Mouse (Mus musculus) embryonic facial prominence, embryonic 15.5 days (tissue): ENCODE measurements around the gene Rab3a. TPM values are rescaled to one million over a fixed set of nuclear protein-coding genes. Genes with fewer than 3 reads are reported as not detected.

Source experiments
- ATAC-seq: fragments of 200-750 bp; cut with Nextera tagmentation; 2 replicates; pipeline ENCODE4 v1.8.0; 2017; ENCODE audit warnings: low read depth, moderate TSS enrichment; ENCODE audit not compliant: insufficient number of reproducible peaks, low FRiP score, low TSS enrichment
- H3K27ac ChIP-seq: fragments of 300-500 bp; sonication (generic); replicated peaks from 2 replicates; pipeline ENCODE4 v1.5.1; 2015; ENCODE audit warnings: mild to moderate bottlenecking, inconsistent platforms
- H3K27me3 ChIP-seq: fragments of 300-500 bp; sonication (generic); 2 replicates; pipeline ENCODE4 v1.6.1; 2015; ENCODE audit warnings: inconsistent platforms
- H3K36me3 ChIP-seq: fragments of 300-500 bp; sonication (generic); 2 replicates; pipeline ENCODE4 v1.6.1; 2015; ENCODE audit warnings: mild to moderate bottlenecking, inconsistent platforms
- H3K4me1 ChIP-seq: fragments of 300-500 bp; sonication (generic); 2 replicates; pipeline ENCODE4 v1.6.1; 2015; ENCODE audit warnings: inconsistent platforms
- H3K4me2 ChIP-seq: fragments of 300-500 bp; sonication (generic); replicated peaks from 2 replicates; pipeline ENCODE4 v1.6.1; 2015; ENCODE audit warnings: mild to moderate bottlenecking, inconsistent platforms
- H3K4me3 ChIP-seq: fragments of 300-500 bp; sonication (generic); replicated peaks from 2 replicates; pipeline ENCODE4 v1.5.1; 2015; ENCODE audit warnings: mild to moderate bottlenecking, inconsistent platforms
- H3K9ac ChIP-seq: fragments of 300-500 bp; sonication (generic); 2 replicates; pipeline ENCODE4 v1.6.1; 2015; ENCODE audit warnings: inconsistent platforms
- H3K9me3 ChIP-seq: fragments of 300-500 bp; sonication (generic); replicated peaks from 2 replicates; pipeline ENCODE4 v1.6.1; 2016; ENCODE audit warnings: inconsistent platforms
- WGBS: fragments of 180-500 bp; shearing (Covaris S2); methylation state at CpG from one replicate; pipeline ENCODE4 v1.1.7; 2015; 5-methylcytosine and 5-hydroxymethylcytosine counted together
- polyA plus RNA-seq: library from polyadenylated mRNA; unstranded; fragments of >200 nt; fragmentation: Nextera tagmentation; extraction: Ambion mirVana; gene quantifications from 2 replicates; pipeline ENCODE4 v1.2.1, GENCODE M21; 2015

Rab3a gene
- polyA plus RNA-seq, 1 experiment from 2014 or later = 28.6 TPM

GRCm38 (mm10) chr8:70752000-70752764, 2.3 kb upstream of the Rab3a start:
- Histone ChIP-seq H3K9ac (no peak overlapping the region), H3K9me3 (no peaks in the 10 kb centered on the region), H3K4me1 (peaks cover 33% of the 10 kb centered on the region), H3K4me3 (no peak overlapping the region), H3K36me3 (peaks cover 14% of the 10 kb centered on the region), H3K27ac (peak overlapping the region; percentile 79), H3K27me3 (peaks cover 18% of the 10 kb centered on the region), H3K4me2 (no peak overlapping the region)
- no peak for ATAC-seq
- WGBS = 22% methylated on average over 11 of the region's 11 CpGs

DNA sequence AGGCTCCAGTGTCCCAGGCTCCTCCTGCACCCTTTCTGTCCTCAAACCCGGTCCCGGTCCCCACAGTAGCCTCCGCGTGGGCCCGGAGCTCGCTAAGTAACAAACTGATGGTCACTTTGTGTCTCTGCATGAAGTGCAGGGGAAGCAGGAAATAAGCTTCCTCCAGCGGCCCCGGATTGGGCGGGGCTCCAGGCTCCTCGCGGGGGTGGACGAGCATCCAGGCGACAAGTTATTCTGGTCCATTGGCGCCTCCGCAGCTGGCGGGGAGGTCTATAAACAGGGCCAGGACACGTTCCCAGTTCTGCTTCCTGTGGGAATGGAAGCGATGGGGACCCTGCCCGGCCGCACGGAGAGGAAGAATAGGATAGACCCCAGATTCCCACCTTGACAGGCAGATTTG, 1.3 kb upstream of the Rab3a start:
- Histone ChIP-seq H3K27me3 (peaks cover 9% of the 10 kb centered on the region; the same call in 1 of the 2 replicates), H3K4me2 (peak overlapping the region; percentile 30), H3K27ac (peak overlapping the region; percentile 79), H3K4me1 (peaks cover 33% of the 10 kb centered on the region), H3K36me3 (peaks cover 23% of the 10 kb centered on the region), H3K4me3 (peak overlapping the region; percentile 6), H3K9ac (no peak overlapping the region; the same call in 1 of the 2 replicates), H3K9me3 (no peaks in the 10 kb centered on the region)
- ATAC-seq = no peak
- WGBS = 18% methylated on average over 21 of the region's 21 CpGs

DNA sequence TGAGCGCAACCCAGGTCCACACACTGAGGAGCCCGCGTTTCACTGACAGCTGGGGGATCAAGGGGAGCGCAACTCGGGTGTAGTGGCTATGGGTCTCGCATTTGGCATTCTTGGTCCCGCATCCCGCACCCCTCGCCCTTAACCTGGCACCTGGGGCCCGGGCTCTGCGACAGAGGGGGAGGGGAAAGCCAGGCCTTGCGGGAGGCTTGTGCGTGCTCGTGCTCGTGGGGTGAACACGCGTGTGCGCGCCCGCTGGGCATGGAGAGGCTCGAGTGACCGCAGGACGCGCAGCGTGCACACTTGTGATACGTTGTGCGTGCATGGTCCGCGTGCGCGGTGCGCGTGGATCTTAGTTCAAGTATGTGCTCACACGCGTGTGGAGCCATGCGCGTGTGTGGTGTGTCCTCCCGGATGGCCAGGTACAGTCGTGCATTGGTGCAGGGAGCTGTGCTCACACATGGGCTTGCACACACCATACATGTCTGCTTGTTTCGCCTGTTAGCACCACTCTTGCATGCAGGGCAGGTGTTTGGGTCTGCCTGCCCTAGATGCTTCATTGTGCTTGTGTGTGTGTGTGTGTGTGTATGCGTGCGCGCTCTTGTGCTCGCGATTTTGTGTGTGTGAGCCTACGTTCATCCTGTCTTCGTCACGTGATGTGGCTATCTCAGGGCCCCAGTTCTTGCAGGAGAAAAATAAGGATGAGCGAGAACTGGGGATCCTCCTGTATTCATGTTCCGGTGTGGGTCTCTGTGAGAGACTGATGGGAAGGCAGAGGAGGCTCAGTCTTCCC, 587 bp downstream of the Rab3a start:
- H3K9ac ChIP-seq = peak overlapping the region; percentile 79
- 0 out of 2 replicates have a peak, but pooled peaks have one; percentile 4 for ATAC-seq
- H3K4me1 ChIP-seq = peaks cover 49% of the 10 kb centered on the region
- 12% methylated on average over 50 of the region's 50 CpGs for WGBS
- H3K36me3 ChIP-seq = peaks cover 25% of the 10 kb centered on the region
- peak overlapping the region; percentile 98 for H3K4me2 ChIP-seq
- H3K27ac ChIP-seq = peak overlapping the region; percentile 67
- H3K4me3 ChIP-seq = peak overlapping the region; percentile 83
- no peaks in the 10 kb centered on the region for H3K27me3 ChIP-seq
- H3K9me3 ChIP-seq = no peaks in the 10 kb centered on the region

GRCm38 (mm10) chr8:70755661-70756475, 1.4 kb downstream of the Rab3a start:
- Histone ChIP-seq H3K4me2 (peak overlapping the region; percentile 98), H3K36me3 (peaks cover 25% of the 10 kb centered on the region), H3K4me1 (peaks cover 55% of the 10 kb centered on the region), H3K9ac (no peak overlapping the region), H3K27ac (no peak overlapping the region), H3K9me3 (no peaks in the 10 kb centered on the region), H3K4me3 (peak overlapping the region; percentile 83), H3K27me3 (no peaks in the 10 kb centered on the region)
- ATAC-seq = no peak
- 79% methylated on average over 24 of the region's 24 CpGs for WGBS

DNA sequence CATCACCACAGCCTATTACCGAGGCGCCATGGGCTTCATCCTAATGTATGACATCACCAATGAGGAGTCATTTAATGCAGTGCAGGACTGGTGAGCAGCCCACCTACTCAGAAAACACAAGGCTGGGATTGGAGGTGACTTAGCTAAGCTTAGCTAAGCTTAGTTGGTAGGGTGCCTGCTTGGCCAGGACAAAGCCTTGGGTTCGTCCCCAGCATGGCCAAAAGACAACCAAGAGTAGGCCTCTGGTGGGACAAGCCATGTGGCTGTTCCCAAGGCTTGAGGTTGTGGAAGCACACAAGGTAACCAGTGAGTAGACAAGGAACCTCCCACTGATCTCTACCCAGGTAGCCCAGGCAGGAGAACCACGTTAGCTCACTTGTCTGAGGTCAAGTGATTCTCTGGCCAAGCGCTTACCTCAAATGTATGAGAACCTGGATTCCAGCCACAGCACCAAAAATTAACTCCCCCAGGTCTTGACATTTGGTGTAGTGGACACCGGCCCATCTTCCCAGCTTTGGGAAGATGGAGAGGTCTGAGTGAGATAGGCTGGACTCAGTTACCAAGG, 2.1 kb downstream of the Rab3a start:
- no peak overlapping the region for H3K9ac ChIP-seq
- H3K27ac ChIP-seq = no peak overlapping the region
- no peaks in the 10 kb centered on the region for H3K27me3 ChIP-seq
- no peak overlapping the region for H3K4me2 ChIP-seq
- no peak for ATAC-seq
- H3K4me1 ChIP-seq = peaks cover 60% of the 10 kb centered on the region
- peaks cover 25% of the 10 kb centered on the region for H3K36me3 ChIP-seq
- H3K9me3 ChIP-seq = no peaks in the 10 kb centered on the region
- WGBS = 90% methylated on average over 6 of the region's 6 CpGs
- H3K4me3 ChIP-seq = no peak overlapping the region

DNA sequence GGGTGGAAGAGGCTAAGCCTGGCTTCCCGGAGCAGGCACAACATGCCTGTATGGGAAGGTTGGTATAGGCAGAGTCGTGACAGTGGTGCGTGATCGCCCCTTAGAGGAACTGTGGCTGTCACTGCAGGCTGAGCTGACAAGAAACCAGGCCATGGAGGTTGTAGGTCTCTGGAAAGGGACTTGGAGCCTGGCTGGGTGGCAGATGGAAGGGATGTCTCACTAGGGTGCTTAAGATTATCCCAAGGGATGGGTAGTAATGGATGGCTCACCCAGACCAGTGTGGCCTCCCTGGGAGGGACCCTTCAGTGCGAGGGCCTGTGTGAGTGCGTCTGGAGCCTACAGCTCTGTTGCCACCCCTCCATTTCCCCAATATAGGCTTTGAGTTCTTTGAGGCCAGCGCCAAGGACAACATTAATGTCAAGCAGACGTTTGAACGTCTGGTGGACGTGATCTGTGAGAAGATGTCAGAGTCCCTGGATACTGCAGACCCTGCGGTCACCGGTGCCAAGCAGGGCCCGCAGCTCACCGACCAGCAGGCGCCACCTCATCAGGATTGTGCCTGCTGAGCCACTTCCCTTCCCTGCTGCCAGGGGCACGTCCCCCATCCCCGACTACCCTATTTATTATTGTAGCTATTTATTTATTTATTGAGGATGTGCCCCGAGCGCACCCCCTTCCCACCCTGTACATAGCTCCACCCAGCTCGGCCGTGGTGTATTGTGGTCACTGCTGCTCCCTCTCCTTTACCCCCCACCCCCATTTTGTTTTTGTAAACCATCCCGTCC, 3.2 kb downstream of the Rab3a start:
- Histone ChIP-seq H3K9ac (no peak overlapping the region), H3K4me2 (no peak overlapping the region), H3K4me3 (no peak overlapping the region), H3K27me3 (no peaks in the 10 kb centered on the region), H3K27ac (peak overlapping the region; percentile 4; the same call in 1 of the 2 replicates), H3K4me1 (peaks cover 56% of the 10 kb centered on the region), H3K9me3 (no peaks in the 10 kb centered on the region), H3K36me3 (peaks cover 25% of the 10 kb centered on the region)
- ATAC-seq = no peak
- WGBS = 67% methylated on average over 22 of the region's 22 CpGs

DNA sequence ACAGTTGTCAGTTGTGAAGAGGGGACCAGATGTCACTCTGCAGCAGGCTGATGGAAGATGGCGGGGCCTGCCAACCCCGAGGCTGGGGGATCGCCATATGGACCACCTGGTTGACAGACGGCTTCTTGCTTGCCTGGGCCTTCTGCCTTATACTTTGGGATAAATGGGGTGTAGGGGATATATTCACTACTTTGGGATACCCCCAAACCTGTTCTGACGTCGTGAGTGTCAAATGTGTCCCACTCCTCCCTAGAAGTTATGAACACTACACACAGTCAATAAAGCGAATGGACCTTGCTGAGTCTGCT, 3.8 kb downstream of the Rab3a start:
- Histone ChIP-seq H3K27me3 (no peaks in the 10 kb centered on the region), H3K4me1 (peaks cover 50% of the 10 kb centered on the region), H3K9me3 (no peaks in the 10 kb centered on the region), H3K36me3 (peaks cover 25% of the 10 kb centered on the region), H3K4me2 (no peak overlapping the region), H3K9ac (no peak overlapping the region), H3K4me3 (no peak overlapping the region), H3K27ac (0 out of 2 replicates have a peak overlapping the region, but pooled peaks have one; percentile 4)
- no peak for ATAC-seq
- WGBS = 81% methylated on average over 7 of the region's 7 CpGs

DNA sequence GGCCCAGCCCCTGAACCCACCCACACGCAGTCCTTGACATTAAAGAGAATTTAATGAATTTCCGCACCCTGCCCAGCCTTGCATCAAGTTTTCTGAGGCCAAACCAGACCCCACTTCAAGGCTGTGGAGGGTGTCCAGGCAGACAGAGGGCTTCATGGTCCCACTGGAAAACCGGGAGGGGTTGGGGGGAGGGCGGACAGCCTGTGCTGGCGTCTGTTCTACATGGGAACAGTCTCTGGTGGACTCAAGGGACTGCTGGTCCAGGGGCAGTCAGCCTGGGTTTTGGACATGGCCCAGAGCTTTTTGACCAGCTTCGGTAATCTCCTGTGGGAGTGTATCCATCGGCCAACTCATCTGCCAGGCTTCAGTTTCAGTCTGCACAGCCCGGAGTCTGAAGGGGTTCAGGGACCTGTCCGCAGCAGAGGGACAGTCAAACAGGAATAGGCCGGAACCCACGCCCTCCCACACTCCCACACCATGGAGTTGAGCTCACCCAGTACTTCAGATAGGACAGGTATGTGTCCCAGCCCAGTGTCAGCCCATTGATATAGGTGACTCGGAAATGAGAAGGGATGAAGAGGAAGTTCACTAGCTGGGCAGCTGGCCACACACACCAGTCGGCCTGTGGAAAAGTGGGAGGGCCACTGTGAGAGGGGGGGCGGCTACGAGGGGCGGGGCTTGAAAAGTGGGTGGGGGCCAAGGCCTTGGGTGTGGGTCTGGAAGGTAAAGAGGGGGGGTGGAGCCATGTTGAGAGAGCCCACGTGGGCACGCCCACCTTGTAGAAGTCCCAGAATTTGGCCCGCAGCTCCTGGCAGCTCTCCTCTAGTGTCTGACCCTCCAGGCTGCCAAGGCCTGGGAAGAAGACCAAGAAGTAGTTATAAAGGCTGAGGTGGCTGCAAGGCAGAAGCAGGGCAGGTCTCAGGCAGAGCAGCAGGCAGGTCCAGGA, 4.4 kb downstream of the Rab3a start:
- peak overlapping the region; percentile 95; the same call in 1 of the 2 replicates for H3K4me2 ChIP-seq
- peaks cover 30% of the 10 kb centered on the region for H3K36me3 ChIP-seq
- no peak overlapping the region for H3K27ac ChIP-seq
- 0 out of 2 replicates have a peak overlapping the region, but pooled peaks have one; percentile 4 for H3K9ac ChIP-seq
- H3K9me3 ChIP-seq = no peaks in the 10 kb centered on the region
- peaks cover 44% of the 10 kb centered on the region for H3K4me1 ChIP-seq
- no peaks in the 10 kb centered on the region for H3K27me3 ChIP-seq
- no peak for ATAC-seq
- WGBS = 65% methylated on average over 19 of the region's 19 CpGs
- H3K4me3 ChIP-seq = no peak overlapping the region

DNA sequence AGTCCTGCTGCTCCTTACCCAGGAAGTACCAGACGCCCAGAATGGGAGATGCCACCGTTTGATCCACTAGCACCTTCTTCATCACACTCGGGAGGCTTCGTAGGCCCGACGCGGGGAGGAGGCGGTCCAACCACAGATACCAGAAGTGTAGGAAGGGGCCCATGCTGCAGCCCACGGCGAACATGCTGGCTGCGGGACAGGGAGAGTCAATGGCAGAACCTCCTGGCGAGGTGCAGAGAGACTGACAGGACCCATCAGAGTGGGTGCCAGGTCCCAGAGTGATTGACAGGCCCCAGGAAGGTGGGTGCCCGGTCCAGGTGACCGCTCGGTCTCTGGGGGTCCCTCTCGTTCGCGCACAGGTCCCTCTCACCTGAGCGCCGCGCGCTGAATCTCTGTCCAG, 5.9 kb downstream of the Rab3a start:
- no peak for ATAC-seq
- no peaks in the 10 kb centered on the region for H3K9me3 ChIP-seq

More for the DNA sequence above, 5.9 kb downstream of the Rab3a start:
- peaks cover 39% of the 10 kb centered on the region for H3K4me1 ChIP-seq
- H3K4me2 ChIP-seq = peak overlapping the region; percentile 95
- peak overlapping the region; percentile 82 for H3K27ac ChIP-seq
- peaks cover 31% of the 10 kb centered on the region for H3K36me3 ChIP-seq
- 1% methylated on average over 22 of the region's 22 CpGs for WGBS
- peak overlapping the region; percentile 60 for H3K9ac ChIP-seq
- H3K27me3 ChIP-seq = no peaks in the 10 kb centered on the region
- peak overlapping the region; percentile 58 for H3K4me3 ChIP-seq
